Comparison of ENCODE assay signal across 9 mouse cellular contexts in the genomic region with DNA sequence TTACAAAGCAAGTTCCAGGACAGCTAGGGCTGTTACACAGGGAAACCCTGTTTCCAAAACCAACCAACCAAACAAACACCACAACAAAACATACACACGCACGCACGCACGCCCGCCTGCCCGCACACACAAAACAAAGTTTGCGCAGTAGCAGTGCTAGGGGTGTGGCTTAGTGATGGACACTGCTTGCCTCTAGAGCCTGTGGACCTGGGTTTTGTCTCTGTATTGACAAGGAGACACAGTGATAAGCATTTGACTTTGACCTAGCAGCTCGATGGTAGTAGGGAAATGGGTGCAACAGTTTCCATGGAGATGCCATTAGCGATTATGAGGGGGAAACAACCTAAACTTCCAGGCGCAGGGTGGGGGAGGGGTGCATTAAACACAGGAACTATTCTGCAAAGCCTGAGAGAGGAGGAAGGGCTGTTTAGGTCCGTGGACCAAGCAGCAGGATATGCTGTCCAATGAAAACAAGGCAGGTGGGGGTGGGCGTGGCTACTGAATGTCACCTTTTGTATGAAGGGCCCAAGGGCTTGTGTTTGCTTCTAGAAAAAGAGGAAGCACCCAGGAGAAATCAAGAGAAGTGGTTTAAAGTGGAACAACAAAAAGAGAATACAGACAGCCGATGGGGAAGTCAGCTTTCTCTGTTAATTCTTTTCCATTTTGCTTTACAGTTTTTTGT. TPM values are rescaled to one million over a fixed set of nuclear protein-coding genes. Genes with fewer than 3 reads are reported as not detected.
DNase-seq lines count a peak whose midpoint lies in the region; ATAC-seq and TF ChIP-seq lines count a peak whose summit lies in the region.
"Had no signal": no experiment of that assay in that cellular context is flagged by ENCODE, and none has a peak within 500 bp of the region (broad histone marks: within the 10 kb centered on the region; RNA-seq: fewer than 3 reads in every experiment).

No protein-coding gene starts in this region.

- WGBS in kidney, postnatal 0 days = 63% methylated on average over 13 of the region's 13 CpGs

- TF ChIP-seq CTCF in kidney, postnatal 0 days (IDR thresholded peaks at IDR 0.05; ENCODE audit: low read depth) = no peak

- peak; percentile 69 for DNase-seq in 416B (ENCODE audit: low read depth)
- peak; percentile 41 for DNase-seq in T-cell, adult 2 months (ENCODE audit: low spot score)
- no peak for DNase-seq in kidney, postnatal 0 days (ENCODE audit: low spot score)
- no peak for DNase-seq in cerebellum, postnatal 36 days
- DNase-seq in layer of hippocampus, postnatal 36 days = no peak
- no peak for DNase-seq in layer of hippocampus, adult 18-20 months (ENCODE audit: low spot score in 2 of 2)

- no peak overlapping the region for H3K9ac ChIP-seq in kidney, postnatal 0 days (ENCODE audit: low read depth, low read length)
- H3K9ac ChIP-seq: hindbrain, embryonic 15.5 days had no signal

- no peaks in the 10 kb centered on the region for H3K4me1 ChIP-seq in kidney, postnatal 0 days (replicated peaks; ENCODE audit: insufficient read depth, low read length)
- H3K4me1 ChIP-seq: hindbrain, embryonic 15.5 days had no signal

- ATAC-seq in kidney, postnatal 0 days (replicated peaks; ENCODE audit: low FRiP score, low read depth) = no peak
- peak; percentile 80 for ATAC-seq in megakaryocyte progenitor cell, adult 5-6 weeks (replicated peaks; ENCODE audit: poor library complexity)
- ATAC-seq in cerebellum, adult (ENCODE audit: insufficient number of reproducible peaks, low FRiP score, low TSS enrichment) = no peak

- H3K36me3 ChIP-seq in kidney, postnatal 0 days (ENCODE audit: insufficient read depth, low read length) = no peaks in the 10 kb centered on the region
- H3K36me3 ChIP-seq: hindbrain, embryonic 15.5 days had no signal

- H3K4me3 ChIP-seq in kidney, postnatal 0 days (replicated peaks; ENCODE audit: low read depth, low read length) = no peak overlapping the region
- H3K4me3 ChIP-seq: hindbrain, embryonic 15.5 days had no signal

- H3K4me2 ChIP-seq in kidney, postnatal 0 days (ENCODE audit: low read length) = no peak overlapping the region
- H3K4me2 ChIP-seq: hindbrain, embryonic 15.5 days had no signal

- H3K9me3 ChIP-seq in kidney, postnatal 0 days (replicated peaks; ENCODE audit: low read length) = no peaks in the 10 kb centered on the region
- H3K9me3 ChIP-seq: hindbrain, embryonic 15.5 days had no signal

- no peaks in the 10 kb centered on the region for H3K27me3 ChIP-seq in kidney, postnatal 0 days (ENCODE audit: insufficient read depth, low read length)
- H3K27me3 ChIP-seq: hindbrain, embryonic 15.5 days had no signal

- H3K27ac ChIP-seq in kidney, postnatal 0 days = peak overlapping the region; percentile 2; the same call in 1 of the 2 replicates
- H3K27ac ChIP-seq: hindbrain, embryonic 15.5 days had no signal

RNA-seq across cellular contexts. Expression of a gene that starts 23.4 kb away (rescaled TPM):
- 39.6 and 41.7 TPM in 2 replicates for polyA plus RNA-seq in kidney, postnatal 0 days (2015; fragmentation: Nextera tagmentation; extraction: Ambion mirVana)
- total RNA-seq in megakaryocyte progenitor cell, adult 5-6 weeks (2015) = 44.6 and 49.9 TPM in 2 replicates
- total RNA-seq in megakaryocyte progenitor cell, adult 5-6 weeks (2017) = 32.1 and 35.8 TPM in 2 replicates
- 100 to 1,000 TPM; 162 to 181 TPM for total RNA-seq in layer of hippocampus, postnatal 36 days (2021)
- 100 to 1,000 TPM; 148 to 149 TPM for total RNA-seq in layer of hippocampus, adult 18-20 months (2021)

Comparison
In these comparisons a context has a peak if more than half of its experiments do, and no peak if none do; other contexts are left out.
1. DNase-seq: peak in 416B (single experiment) and T-cell, adult 2 months (single experiment); none in kidney, postnatal 0 days (single experiment), cerebellum, postnatal 36 days (0 of 2), layer of hippocampus, postnatal 36 days (0 of 2) and layer of hippocampus, adult 18-20 months (0 of 2).